Mouse (Mus musculus) CH12.LX (cell line): ENCODE measurements at regions not wholly inside any gene's neighbourhood (a gene's known extent, or its start where the extent isn't known, plus 50 kb on each side); places are given as distances from the start of the nearest gene placed in this dataset.

Source experiments
- DNase-seq: peaks from one replicate; pipeline ENCODE4 v3.0.0-alpha.2; 2013; ENCODE audit errors: extremely low read depth
- H3K27ac ChIP-seq: 2 replicates; pipeline ENCODE4 v1.5.1; 2012; ENCODE audit warnings: low read depth, mild to moderate bottlenecking, control low read depth, moderate library complexity; ENCODE audit not compliant: insufficient read depth
- H3K27me3 ChIP-seq: replicated peaks from 2 replicates; pipeline ENCODE3; 2012; ENCODE audit warnings: inconsistent platforms
- H3K36me3 ChIP-seq, 2 experiments: replicated peaks in 1 of 2; 2 replicates each; pipeline versions ENCODE3 to v1.6.1; 2012; ENCODE audit warnings: inconsistent platforms in 1 of 2, low read length in 1 of 2, mild to moderate bottlenecking in 1 of 2, mixed read lengths in 1 of 2, moderate library complexity in 1 of 2; ENCODE audit not compliant: control insufficient read depth in 1 of 2, insufficient read depth in 1 of 2
- H3K4me1 ChIP-seq, 2 experiments: 2 replicates each; pipeline ENCODE4 v1.6.1; 2012; ENCODE audit warnings: inconsistent platforms in 1 of 2, moderate library complexity in 1 of 2; ENCODE audit not compliant: insufficient read depth in 2 of 2, control insufficient read depth in 1 of 2
- H3K4me2 ChIP-seq: 2 replicates; pipeline ENCODE4 v1.6.1; 2012; ENCODE audit warnings: low read depth, mild to moderate bottlenecking, control low read depth; ENCODE audit not compliant: poor library complexity, insufficient read depth, severe bottlenecking
- H3K4me3 ChIP-seq, 3 experiments: fragments of 150-350 bp in 1 of 3; sonication (generic) in 1 of 3; replicated peaks in 1 of 3; 2 replicates each; pipeline versions ENCODE3 to v1.5.1; 2011 to 2012; ENCODE audit warnings: low read depth in 2 of 3, low read length in 2 of 3, mild to moderate bottlenecking in 2 of 3, moderate library complexity in 2 of 3, control low read depth in 1 of 3, improper control_type of control experiment in 1 of 3, inconsistent platforms in 1 of 3, mixed read lengths in 1 of 3; ENCODE audit not compliant: poor library complexity in 1 of 3
- H3K79me2 ChIP-seq: replicated peaks from 2 replicates; pipeline ENCODE4 v1.6.1; 2012; ENCODE audit warnings: mild to moderate bottlenecking, moderate library complexity; ENCODE audit not compliant: control insufficient read depth, poor library complexity, insufficient read depth, severe bottlenecking; ENCODE audit errors: extremely low read depth
- H3K9ac ChIP-seq: 2 replicates; pipeline ENCODE4 v1.6.1; 2012; ENCODE audit warnings: low read depth, mild to moderate bottlenecking, control low read depth, moderate library complexity; ENCODE audit not compliant: insufficient read depth
- H3K9me3 ChIP-seq: replicated peaks from 2 replicates; pipeline ENCODE3; 2012; ENCODE audit warnings: low read length, inconsistent platforms, mixed read lengths
- BHLHE40 ChIP-seq: IDR thresholded peaks from 2 replicates; pipeline ENCODE4 v1.6.1; 2011; ENCODE audit warnings: mild to moderate bottlenecking, low read depth, low read length, improper control_type of control experiment
- CHD1 ChIP-seq: IDR thresholded peaks from 2 replicates; pipeline ENCODE4 v1.6.1; 2012; ENCODE audit warnings: low read depth, low read length, improper control_type of control experiment, inconsistent platforms
- E2F4 ChIP-seq: IDR thresholded peaks from 2 replicates; pipeline ENCODE4 v1.6.1; 2011; ENCODE audit warnings: low read depth, low read length, improper control_type of control experiment; ENCODE audit not compliant: insufficient replicate concordance
- EP300 ChIP-seq: IDR thresholded peaks from 2 replicates; pipeline ENCODE4 v1.6.1; 2011; ENCODE audit warnings: low read length, improper control_type of control experiment
- GABPA ChIP-seq: IDR thresholded peaks from 2 replicates; pipeline ENCODE4 v1.6.1; 2012; ENCODE audit warnings: low read depth, low read length, improper control_type of control experiment, inconsistent platforms; ENCODE audit not compliant: insufficient replicate concordance
- HCFC1 ChIP-seq: IDR thresholded peaks from 2 replicates; pipeline ENCODE4 v1.6.1; 2012; ENCODE audit warnings: low read depth, mild to moderate bottlenecking, inconsistent platforms, low read length, improper control_type of control experiment
- IRF4 ChIP-seq: IDR thresholded peaks from 2 replicates; pipeline ENCODE4 v1.6.1; 2014; ENCODE audit warnings: low read depth, mild to moderate bottlenecking, inconsistent platforms, low read length, improper control_type of control experiment
- MAFK ChIP-seq: IDR thresholded peaks from 2 replicates; pipeline ENCODE4 v1.6.1; 2011; ENCODE audit warnings: low read length, improper control_type of control experiment; ENCODE audit not compliant: insufficient replicate concordance
- MAX ChIP-seq: IDR thresholded peaks from 2 replicates; pipeline ENCODE4 v1.6.1; 2011; ENCODE audit warnings: low read length, improper control_type of control experiment
- MAZ ChIP-seq: IDR thresholded peaks from 2 replicates; pipeline ENCODE4 v1.6.1; 2012; ENCODE audit warnings: low read depth, mild to moderate bottlenecking, inconsistent platforms, low read length, improper control_type of control experiment, moderate library complexity
- MXI1 ChIP-seq: IDR thresholded peaks from 2 replicates; pipeline ENCODE4 v1.6.1; 2011; ENCODE audit warnings: mild to moderate bottlenecking, low read depth, low read length, improper control_type of control experiment
- MYC ChIP-seq: IDR thresholded peaks from 2 replicates; pipeline ENCODE4 v1.6.1; 2011; ENCODE audit warnings: low read depth, mild to moderate bottlenecking, improper control_type of control experiment, low read length
- NELFE ChIP-seq: IDR thresholded peaks from 2 replicates; pipeline ENCODE4 v1.6.1; 2011; ENCODE audit warnings: low read depth, low read length, improper control_type of control experiment
- NRF1 ChIP-seq: IDR thresholded peaks from 2 replicates; pipeline ENCODE4 v1.6.1; 2014; ENCODE audit warnings: low read depth, mild to moderate bottlenecking, inconsistent platforms, low read length, improper control_type of control experiment, moderate library complexity
- POLR2AphosphoS2 ChIP-seq: IDR thresholded peaks from 2 replicates; pipeline ENCODE4 v1.6.1; 2011; ENCODE audit warnings: low read depth, low read length, improper control_type of control experiment
- RCOR1 ChIP-seq: conservative IDR thresholded peaks from 2 replicates; pipeline ENCODE4 v1.6.1; 2012; ENCODE audit warnings: low read depth, mild to moderate bottlenecking, inconsistent platforms, low read length, improper control_type of control experiment
- SIN3A ChIP-seq: IDR thresholded peaks from 2 replicates; pipeline ENCODE4 v1.6.1; 2012; ENCODE audit warnings: low read length, improper control_type of control experiment, inconsistent platforms
- TCF12 ChIP-seq: IDR thresholded peaks from 2 replicates; pipeline ENCODE4 v1.6.1; 2014; ENCODE audit warnings: low read depth, mild to moderate bottlenecking, inconsistent platforms, low read length, improper control_type of control experiment
- UBTF ChIP-seq: IDR thresholded peaks from 2 replicates; pipeline ENCODE4 v1.6.1; 2012; ENCODE audit warnings: low read depth, mild to moderate bottlenecking, inconsistent platforms, low read length, improper control_type of control experiment, moderate library complexity
- USF2 ChIP-seq: conservative IDR thresholded peaks from 2 replicates; pipeline ENCODE4 v1.6.1; 2011; ENCODE audit warnings: low read depth, low read length, improper control_type of control experiment
- ZC3H11A ChIP-seq: IDR thresholded peaks from 2 replicates; pipeline ENCODE4 v1.6.1; 2012; ENCODE audit warnings: low read depth, mild to moderate bottlenecking, inconsistent platforms, low read length, improper control_type of control experiment
- ZMIZ1 ChIP-seq: IDR thresholded peaks from 2 replicates; pipeline ENCODE4 v1.6.1; 2012; ENCODE audit warnings: low read depth, mild to moderate bottlenecking, inconsistent platforms, low read length, improper control_type of control experiment
- dilution Hi-C: fragments of 300-500 bp; cut with MboI; formaldehyde crosslinking; loops from 2 replicates; pipeline ENCODE4 v1.14.3; 2020; ENCODE audit warnings: low sequenced_read_pairs; ENCODE audit not compliant: extremely low pct_unique_long_range_greater_than_20kb, extremely low pct_ligation_motif_present
- in situ Hi-C: fragments of 300-500 bp; cut with MboI; formaldehyde crosslinking; loops from 3 replicates; pipeline ENCODE4 v1.14.3; 2019; ENCODE audit warnings: low sequenced_read_pairs, low pct_ligation_motif_present, low pct_unique_long_range_greater_than_20kb, mixed read lengths

- H3K27ac ChIP-seq, result no peak overlapping the region
- no peaks in the 10 kb centered on the region for H3K79me2 ChIP-seq
- no peak overlapping the region for H3K9ac ChIP-seq
- dilution Hi-C loops, result no loop called here
- in situ Hi-C loops, result no loop called here
- peaks cover 0 to 7% of the 10 kb centered on the region in 2 experiments; a peak in 2 of 4 replicates for H3K4me1 ChIP-seq
- no peak for DNase-seq
- no peaks in the 10 kb centered on the region for H3K27me3 ChIP-seq
- TF ChIP-seq USF2 (no peak), POLR2AphosphoS2 (no peak), EP300 (no peak), CHD1 (no peak), SIN3A (no peak), MAFK (no peak), BHLHE40 (no peak), IRF4 (no peak), NELFE (no peak), UBTF (no peak), ZC3H11A (no peak), MAZ (no peak), NRF1 (no peak), ZMIZ1 (no peak), TCF12 (no peak), RCOR1 (no peak)
- no peak overlapping the region for H3K4me3 ChIP-seq
- no peak overlapping the region for H3K4me2 ChIP-seq
- H3K36me3 ChIP-seq, result no peaks in the 10 kb centered on the region
- H3K9me3 ChIP-seq, result no peaks in the 10 kb centered on the region
Observed at GRCm38 (mm10) chr8:34688396-34689048, 577.0 kb upstream of the Gm10131 start.

GRCm38 (mm10) chr8:34686371-34686770 is 574.8 kb upstream of the Gm10131 start:
- dilution Hi-C loops (no loop called here), in situ Hi-C loops (no loop called here)
- Histone ChIP-seq H3K27ac (no peak overlapping the region), H3K79me2 (no peaks in the 10 kb centered on the region), H3K9ac (no peak overlapping the region), H3K36me3 (no peaks in the 10 kb centered on the region), H3K4me1 (peaks cover 3 to 17% of the 10 kb centered on the region in 2 experiments; a peak in 3 of 4 replicates), H3K27me3 (no peaks in the 10 kb centered on the region), H3K4me2 (no peak overlapping the region), H3K4me3 (no peak overlapping the region), H3K9me3 (no peaks in the 10 kb centered on the region)
- TF ChIP-seq ZMIZ1 (no peak), MYC (no peak), NRF1 (no peak), MAX (no peak), GABPA (no peak), CHD1 (no peak), E2F4 (no peak), MXI1 (no peak), RCOR1 (no peak), HCFC1 (no peak), ZC3H11A (no peak), SIN3A (no peak), USF2 (no peak), NELFE (no peak)
- DNase-seq, result no peak
